Mouse (Mus musculus): ENCODE results near the gene St3gal2.
"Not testable (repeated sequence)": the region's sequence is repeated elsewhere in the genome, so short reads cannot be mapped to it uniquely, and the experiment has no call there.

The St3gal2 gene

DNA sequence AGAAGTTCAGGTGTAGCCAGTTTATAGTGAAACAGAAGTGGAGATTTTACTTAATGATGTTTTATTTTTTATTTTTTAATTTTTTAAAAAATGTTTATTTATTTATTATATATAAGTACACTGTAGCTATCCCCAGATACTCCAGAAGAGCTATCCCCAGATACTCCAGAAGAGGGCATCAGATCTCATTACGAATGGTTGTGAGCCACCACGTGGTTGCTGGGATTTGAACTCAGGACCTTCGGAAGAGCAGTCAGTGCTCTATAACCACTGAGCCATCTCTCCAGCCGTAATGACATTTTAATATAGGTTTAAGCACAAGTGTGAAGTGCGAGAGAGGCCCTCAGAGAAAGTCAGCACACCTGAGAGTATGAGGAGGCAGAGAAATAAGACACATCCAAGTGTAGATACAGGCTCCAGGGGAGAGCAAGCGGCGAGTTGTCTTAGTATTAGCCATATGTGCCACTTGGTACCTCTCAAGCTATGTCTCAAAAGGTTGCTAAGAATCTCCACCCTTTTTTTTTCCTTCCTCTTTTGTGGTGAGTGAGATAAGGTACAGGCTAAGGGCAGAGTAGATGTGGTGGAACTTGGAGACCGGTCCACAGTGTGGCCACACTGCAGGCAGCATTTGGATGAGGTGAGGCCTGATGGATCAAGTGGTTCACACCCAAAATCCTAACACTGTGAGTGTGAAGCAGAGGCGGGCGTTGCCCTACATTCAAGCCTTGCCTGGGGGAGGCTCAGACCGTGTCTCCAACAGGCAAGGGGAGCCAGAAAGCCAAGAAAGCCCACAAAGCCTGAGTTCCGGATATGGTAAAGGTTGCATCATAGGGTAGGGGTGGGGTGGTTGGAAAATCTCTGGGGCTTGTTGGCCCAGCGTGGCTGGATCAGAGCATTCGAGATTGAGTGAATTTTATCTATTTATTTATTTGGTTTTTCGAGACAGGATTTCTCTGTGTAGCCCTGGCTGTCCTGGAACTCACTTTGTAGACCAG lies 7.8 kb upstream of the St3gal2 start:
- DNase-seq (ENCODE audit: low read depth, low spot score) = no peak

DNA sequence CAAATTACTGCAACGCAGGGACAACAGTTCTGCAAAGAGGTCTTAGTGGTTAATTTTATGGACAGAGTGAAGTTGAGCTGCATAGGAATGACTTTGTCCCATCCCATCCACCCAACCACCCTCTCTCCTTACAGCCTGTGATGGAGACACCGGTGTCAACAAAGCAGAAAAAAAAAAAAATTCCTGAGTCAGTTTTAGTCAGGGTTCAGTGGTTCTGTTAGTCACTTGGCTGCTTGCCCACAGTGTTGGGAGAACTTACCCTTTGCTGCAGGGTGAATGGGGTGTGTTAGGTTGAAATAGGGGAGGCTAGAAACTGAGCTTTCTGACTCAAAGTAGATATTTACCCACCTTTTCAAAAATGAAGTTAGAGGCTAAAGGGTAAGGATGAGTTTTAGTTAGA lies 2.3 kb upstream of the St3gal2 start:
- DNase-seq (ENCODE audit: low read depth, low spot score) = no peak

GRCm38 (mm10) chr8:110918027-110918426 lies 1.7 kb upstream of the St3gal2 start:
- DNase-seq (ENCODE audit: low read depth, low spot score) = no peak

DNA sequence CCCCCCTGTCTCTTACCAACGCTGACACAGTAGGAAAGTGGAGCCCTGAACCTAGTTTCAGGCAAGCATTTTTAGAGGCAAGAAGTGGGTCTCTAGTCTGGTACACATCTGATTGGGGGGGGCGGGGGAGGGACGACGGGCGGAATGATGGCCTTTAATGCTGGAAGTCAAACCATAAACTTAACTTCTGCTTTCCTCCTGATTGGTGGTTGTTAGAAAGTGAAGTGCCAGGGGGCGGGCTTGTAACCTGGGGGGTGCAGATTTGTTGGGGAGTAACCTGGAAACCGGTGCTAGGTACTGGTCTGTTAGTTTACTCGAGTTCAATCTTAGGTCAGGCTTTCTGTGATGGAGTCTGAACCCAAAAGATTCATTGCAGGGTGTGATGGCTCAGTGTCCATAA lies 1.3 kb upstream of the St3gal2 start:
- no peak for DNase-seq (ENCODE audit: low read depth, low spot score)

GRCm38 (mm10) chr8:110920032-110920772 lies 480 bp downstream of the St3gal2 start:
- DNase-seq (ENCODE audit: low read depth, low spot score) = no peak

DNA sequence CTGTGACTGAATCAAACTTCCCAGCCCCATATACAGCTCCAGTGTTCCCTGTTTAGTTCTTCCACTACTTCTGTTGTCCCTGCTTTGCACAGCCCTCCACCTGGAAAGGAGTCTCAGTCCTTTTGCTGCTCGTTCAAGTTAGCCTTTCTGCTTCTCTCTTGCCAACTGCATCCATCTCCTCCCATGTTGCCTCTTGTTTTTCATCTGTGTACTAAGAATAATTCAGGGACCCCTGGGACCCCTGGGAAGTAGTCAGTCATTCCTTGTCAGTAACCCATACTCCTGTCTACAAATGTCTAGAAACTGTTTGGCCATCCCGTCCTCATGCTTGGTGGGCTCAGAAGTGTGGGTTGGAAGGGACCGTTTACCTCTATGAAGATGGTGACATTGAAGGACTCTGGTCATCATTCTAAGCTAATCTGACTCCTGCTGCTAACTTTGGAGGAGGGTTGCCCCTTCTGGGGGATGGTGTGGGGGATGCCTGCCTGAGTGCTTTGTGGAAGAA lies 1.1 kb downstream of the St3gal2 start:
- DNase-seq (ENCODE audit: low read depth, low spot score) = no peak

DNA sequence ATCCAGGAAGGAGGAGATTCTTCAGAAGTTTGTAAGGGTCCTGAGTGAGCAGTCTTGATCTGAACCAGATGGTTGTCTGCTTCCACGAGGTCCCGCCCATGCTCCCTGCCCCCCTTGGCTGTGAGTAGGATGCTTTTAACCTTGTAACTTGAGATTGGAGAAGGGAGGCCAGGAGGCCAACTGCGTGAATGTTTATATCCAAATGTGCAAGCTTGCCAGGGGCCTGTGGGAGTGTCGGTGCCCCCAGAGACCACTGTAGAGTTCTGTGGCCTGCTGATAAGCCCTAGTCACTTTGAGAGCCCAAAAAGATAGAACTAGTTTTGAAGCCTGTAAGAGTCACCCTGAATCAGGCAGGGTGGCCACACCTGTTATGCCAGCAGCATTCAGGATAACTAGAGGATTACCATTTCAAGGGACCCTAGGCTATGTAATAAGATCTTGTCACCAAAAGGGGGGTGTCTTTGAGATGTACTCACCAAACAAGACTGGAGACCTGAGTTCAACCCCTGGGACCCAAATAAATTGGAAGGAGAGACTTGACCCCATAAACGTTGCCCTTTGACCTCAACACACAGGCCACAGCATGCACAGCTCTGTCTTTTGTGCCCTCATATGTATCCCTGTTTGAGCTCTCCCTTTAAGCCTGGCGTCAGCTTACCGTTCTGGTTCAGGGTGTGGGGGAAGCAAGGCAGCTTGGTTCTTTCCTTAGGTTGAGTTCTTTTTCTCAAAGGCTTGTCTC lies 1.9 kb downstream of the St3gal2 start:
- DNase-seq (ENCODE audit: low read depth, low spot score) = no peak

- DNase-seq (ENCODE audit: low read depth, low spot score) = no peak
These were observed 6.0 kb downstream of the St3gal2 start for GRCm38 (mm10) chr8:110925691-110926140.

DNA sequence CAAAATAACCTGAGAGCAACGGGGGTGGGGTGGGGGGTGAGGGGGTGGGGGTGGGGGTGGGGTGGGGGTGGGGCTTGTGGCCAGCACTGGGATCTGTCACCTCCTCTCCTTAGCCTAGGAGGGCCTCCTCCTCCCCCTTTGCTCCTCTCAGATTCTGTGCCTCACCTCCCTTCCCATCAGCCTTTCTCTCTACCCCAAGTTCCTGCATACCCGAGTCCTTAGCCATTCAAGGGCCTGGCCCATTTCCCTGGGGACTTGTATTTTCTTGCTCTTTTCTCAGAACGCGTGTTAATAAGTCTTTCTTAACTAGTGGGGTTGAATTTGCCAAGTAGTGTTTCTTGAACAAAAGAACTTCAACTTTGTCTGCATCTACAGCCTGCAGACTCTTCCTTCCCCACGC lies 7.0 kb downstream of the St3gal2 start:
- DNase-seq (ENCODE audit: low read depth, low spot score) = no peak

DNA sequence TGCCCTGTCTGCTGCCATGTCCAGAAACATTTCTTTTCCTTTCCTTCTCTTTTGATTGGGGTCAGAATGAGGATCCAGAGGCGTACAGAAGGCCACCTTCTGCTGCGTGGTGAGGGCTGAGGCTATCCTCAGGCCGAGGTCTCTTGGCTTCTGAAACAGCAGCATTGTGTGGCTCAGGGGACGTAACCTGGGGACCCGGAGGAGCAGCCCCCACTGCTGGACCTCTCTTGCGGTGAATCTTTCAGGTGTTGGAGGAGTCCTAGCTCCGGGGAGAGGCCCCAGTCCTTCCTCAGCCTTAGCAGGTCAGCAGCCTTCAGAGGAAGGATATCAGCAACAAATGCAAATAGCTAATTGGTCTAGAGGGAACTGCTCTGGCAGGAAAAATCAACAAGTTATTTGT lies 8.7 kb downstream of the St3gal2 start:
- no peak for DNase-seq (ENCODE audit: low read depth, low spot score)

DNA sequence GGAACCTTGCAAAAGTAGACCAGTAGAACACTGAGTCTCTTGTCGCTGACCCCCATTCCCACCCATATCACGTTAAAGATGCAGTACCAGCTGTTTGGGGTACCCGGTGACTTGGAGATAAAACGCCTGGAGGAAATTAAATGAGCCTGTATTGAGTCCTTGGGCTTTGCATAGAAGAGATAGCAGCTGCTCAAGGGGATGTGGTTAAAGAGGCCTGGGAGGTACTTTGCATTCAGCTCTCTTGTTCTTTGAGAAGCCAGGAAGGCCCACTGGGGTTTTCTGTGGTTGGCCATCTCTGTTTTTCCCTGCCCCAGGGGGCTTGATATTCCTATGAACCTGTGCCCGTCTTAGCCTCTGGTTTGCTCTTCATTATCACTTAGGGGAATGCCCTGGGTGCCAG lies 9.3 kb downstream of the St3gal2 start:
- no peak for DNase-seq (ENCODE audit: low read depth, low spot score)

DNA sequence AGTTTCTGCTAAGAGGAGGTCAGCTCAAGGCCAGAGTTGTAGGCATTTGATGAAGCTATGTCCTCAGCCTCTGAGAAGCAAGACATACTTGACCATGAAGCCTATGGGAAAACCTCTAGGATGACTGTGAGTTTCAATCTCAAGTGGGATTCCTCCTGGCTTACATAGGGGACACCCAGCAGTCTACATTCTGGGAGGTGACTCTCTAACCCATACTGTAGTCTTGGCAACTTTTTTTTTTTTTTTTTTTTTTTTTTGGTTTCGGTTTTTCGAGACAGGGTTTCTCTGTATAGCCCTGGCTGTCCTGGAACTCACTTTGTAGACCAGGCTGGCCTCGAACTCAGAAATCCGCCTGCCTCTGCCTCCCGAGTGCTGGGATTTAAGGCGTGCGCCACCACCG lies 9.9 kb downstream of the St3gal2 start:
- not testable (repeated sequence) for DNase-seq (ENCODE audit: low read depth, low spot score)

DNA sequence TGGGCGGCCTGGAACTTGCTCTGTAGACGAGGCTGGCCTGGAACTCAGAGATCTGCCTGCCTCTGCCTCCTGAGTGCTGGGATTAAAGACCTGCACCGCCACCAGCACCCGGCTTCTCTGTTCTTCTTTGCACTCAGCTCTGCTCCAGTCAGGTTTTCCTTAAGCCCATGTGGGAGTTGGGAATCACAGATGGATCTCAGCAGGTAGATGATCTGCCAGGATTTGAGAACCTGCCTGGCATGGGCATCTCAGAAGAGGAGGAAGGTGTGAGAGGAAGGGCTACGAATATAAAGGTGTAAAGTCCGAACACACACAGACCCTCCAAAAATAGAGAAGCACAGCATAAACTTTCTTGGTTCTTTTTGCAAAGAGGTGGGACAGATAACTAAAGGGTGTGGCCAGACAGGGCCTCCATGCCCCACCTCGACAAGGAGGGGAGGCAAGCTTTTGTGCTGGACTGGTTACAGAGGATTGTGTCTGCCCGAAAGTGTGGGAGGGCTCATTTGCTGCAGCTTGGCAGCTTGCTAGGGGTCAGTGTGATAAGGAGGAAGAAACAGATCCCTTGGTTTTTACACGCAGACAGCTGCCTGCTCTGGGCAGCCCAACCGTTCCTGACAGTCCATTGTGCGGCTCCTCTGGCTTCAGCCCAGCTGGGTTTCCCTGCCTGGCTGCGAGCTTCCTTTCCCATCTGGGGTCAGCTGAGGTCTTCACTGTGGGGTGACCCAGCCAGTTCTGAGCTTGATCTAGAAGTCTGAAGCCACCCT lies 11.6 kb downstream of the St3gal2 start:
- no peak for DNase-seq (ENCODE audit: low read depth, low spot score)

- no peak for DNase-seq (ENCODE audit: low read depth, low spot score)
These were observed 12.7 kb downstream of the St3gal2 start for GRCm38 (mm10) chr8:110932444-110932843.

GRCm38 (mm10) chr8:110933272-110933671 lies 13.6 kb downstream of the St3gal2 start:
- DNase-seq (ENCODE audit: low read depth, low spot score) = no peak

DNA sequence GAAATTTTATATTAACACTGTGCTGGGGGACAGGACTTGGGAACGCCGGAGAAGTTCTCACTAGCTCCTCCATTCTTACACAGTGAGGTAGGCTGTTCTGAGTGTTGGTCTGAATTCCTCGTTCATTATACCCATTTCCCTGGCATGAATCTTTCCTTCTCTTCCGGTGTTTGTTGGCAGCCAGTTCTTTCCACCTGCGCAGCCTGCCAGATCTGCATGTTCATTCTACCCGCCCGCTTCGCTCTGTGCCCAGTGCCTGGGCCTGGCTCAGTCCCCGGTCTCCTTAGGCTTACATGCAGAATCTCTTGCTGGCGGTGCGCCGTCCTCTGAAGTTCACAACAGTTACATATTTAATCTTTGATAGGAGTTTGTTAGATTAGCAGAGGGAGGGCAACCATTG lies 16.5 kb downstream of the St3gal2 start:
- DNase-seq (ENCODE audit: low read depth, low spot score) = peak; percentile 63

DNA sequence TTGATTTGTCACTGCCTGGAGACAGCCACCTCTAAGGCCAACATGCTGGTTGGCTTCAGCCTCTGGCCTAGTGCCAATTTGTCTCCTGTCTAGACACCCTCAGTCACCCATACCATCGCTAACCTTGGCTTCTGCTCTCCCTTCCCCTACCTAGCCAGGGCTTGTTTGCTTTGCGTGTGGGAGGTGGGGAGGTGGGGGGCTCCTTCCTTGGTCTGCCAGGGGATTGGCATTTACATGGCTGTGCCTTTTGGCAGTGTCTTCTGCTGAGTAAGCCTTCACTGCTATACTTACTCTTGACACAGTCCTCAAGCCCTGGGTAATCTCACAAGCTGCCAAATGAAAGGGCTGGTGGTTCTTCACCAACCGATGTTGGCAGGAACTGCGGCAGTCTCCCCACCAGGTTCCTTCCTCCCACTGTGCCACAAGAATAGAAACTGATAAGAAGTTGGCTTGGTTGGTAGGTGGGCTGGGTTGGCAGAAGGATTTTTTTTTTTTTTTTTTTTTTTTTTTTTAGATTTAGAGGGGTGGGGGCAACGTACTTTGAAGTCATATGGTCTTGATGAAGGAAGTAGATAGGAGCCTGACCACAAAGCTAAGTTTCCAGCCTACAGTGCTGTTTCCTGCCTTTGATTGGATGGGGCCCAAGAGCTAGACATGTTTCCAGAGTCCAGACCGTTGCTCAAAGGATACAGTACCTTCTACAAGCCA lies 19.3 kb downstream of the St3gal2 start:
- DNase-seq (ENCODE audit: low read depth, low spot score) = peak; percentile 93

DNA sequence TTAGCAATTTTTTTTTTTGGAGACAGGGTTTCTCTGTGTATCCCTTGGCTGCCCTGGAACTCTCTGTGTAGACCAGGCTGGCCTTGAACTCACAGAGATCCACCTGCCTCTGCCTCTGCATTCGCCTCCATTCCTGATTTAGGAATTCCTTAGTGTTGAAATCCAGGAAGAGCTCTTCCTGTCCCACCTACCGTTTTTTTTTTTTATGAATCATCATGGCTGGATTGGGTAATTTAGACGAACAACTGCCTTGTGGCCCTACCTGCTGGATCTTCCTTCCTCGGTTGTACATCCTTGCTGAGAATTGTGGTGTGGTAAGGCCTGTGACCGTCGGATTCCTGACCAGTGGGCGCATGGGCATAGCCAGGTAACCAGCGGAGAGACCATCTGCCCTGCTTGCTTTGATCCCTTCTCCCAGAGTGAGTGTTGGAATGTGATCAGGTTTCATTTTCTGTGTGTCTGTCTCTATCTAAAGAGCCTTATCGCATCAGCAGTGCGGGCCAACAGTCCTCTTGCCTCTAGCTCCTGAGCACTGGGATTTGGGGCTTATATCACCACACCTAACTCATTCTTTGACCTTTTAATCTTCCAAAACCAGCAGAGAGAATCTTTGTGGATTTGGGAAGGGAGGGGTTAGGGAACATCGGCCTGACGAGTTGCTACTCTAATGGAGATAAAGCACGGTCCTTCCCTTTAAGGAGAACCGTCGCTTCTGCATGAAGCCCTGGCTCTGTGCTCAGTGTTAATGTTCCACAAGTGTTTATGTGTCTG lies 21.1 kb downstream of the St3gal2 start:
- DNase-seq (ENCODE audit: low read depth, low spot score) = no peak

DNA sequence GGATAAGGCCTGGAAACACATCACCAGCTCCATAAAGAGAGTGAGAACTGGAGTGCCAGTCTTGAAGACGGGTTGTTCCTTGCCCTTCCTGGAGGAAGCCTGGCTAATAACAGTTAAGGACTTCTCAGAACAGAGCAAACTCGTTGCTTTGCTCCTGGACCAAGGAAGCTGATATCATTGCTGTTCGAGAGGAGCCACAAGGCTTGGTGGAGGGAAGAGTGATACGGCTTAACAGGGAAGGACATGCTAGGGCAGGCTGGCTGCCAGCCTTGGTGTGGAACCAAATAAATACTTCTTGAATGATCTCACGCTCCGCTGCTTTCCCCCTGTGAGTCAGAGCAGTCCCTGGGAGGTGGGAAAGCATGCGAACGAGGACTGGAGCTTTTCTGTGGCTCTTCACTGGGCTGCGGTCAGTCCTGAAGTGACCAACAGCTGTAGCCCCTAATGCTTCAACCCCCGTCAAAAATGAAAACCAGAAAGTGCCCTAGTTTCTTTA lies 21.8 kb downstream of the St3gal2 start:
- no peak for DNase-seq (ENCODE audit: low read depth, low spot score)

All from telencephalon, adult 2 months (tissue).